Mouse (Mus musculus) kidney, embryonic 14.5 days (tissue): ENCODE measurements at regions not wholly inside any gene's neighbourhood (a gene's known extent, or its start where the extent isn't known, plus 50 kb on each side); places are given as distances from the start of the nearest gene placed in this dataset.
"Not testable (repeated sequence)": the region's sequence is repeated elsewhere in the genome, so short reads cannot be mapped to it uniquely, and the experiment has no call there.

Source experiments
- ATAC-seq: fragments of 200-750 bp; cut with Nextera tagmentation; 2 replicates; pipeline ENCODE4 v1.8.0; 2017; ENCODE audit warnings: moderate number of reproducible peaks, mild to moderate bottlenecking, moderate TSS enrichment, moderate library complexity; ENCODE audit not compliant: low FRiP score, low TSS enrichment
- H3K27ac ChIP-seq: fragments of 300-500 bp; sonication (generic); 2 replicates; pipeline ENCODE4 v1.5.1; 2014; ENCODE audit warnings: low read depth, mild to moderate bottlenecking, low read length, moderate library complexity, mixed read lengths
- H3K27me3 ChIP-seq: fragments of 300-500 bp; sonication (generic); 2 replicates; pipeline ENCODE4 v1.6.1; 2014; ENCODE audit warnings: mild to moderate bottlenecking, low read length; ENCODE audit not compliant: control insufficient read depth, insufficient read depth
- H3K36me3 ChIP-seq: fragments of 300-500 bp; sonication (generic); 2 replicates; pipeline ENCODE4 v1.6.1; 2014; ENCODE audit warnings: low read length, mixed read lengths; ENCODE audit not compliant: control insufficient read depth, insufficient read depth
- H3K4me1 ChIP-seq: fragments of 300-500 bp; sonication (generic); 2 replicates; pipeline ENCODE4 v1.6.1; 2014; ENCODE audit warnings: low read length, mixed read lengths; ENCODE audit not compliant: control insufficient read depth, insufficient read depth
- H3K4me2 ChIP-seq: fragments of 300-500 bp; sonication (generic); replicated peaks from 2 replicates; pipeline ENCODE4 v1.6.1; 2014; ENCODE audit warnings: low read depth, mild to moderate bottlenecking, low read length
- H3K4me3 ChIP-seq: fragments of 300-500 bp; sonication (generic); 2 replicates; pipeline ENCODE4 v1.5.1; 2014; ENCODE audit warnings: mild to moderate bottlenecking, low read length
- H3K9ac ChIP-seq: fragments of 300-500 bp; sonication (generic); 2 replicates; pipeline ENCODE4 v1.6.1; 2014; ENCODE audit warnings: low read depth, mild to moderate bottlenecking, low read length, moderate library complexity
- H3K9me3 ChIP-seq: fragments of 300-500 bp; sonication (generic); 2 replicates; pipeline ENCODE4 v1.6.1; 2016; ENCODE audit warnings: low read length; ENCODE audit not compliant: control insufficient read depth
- WGBS: fragments of 180-500 bp; shearing (Covaris S2); extraction: QIAGEN DNeasy Blood & Tissue Kit; methylation state at CpG from one replicate; pipeline ENCODE4 v1.1.7; 2014; 5-methylcytosine and 5-hydroxymethylcytosine counted together

DNA sequence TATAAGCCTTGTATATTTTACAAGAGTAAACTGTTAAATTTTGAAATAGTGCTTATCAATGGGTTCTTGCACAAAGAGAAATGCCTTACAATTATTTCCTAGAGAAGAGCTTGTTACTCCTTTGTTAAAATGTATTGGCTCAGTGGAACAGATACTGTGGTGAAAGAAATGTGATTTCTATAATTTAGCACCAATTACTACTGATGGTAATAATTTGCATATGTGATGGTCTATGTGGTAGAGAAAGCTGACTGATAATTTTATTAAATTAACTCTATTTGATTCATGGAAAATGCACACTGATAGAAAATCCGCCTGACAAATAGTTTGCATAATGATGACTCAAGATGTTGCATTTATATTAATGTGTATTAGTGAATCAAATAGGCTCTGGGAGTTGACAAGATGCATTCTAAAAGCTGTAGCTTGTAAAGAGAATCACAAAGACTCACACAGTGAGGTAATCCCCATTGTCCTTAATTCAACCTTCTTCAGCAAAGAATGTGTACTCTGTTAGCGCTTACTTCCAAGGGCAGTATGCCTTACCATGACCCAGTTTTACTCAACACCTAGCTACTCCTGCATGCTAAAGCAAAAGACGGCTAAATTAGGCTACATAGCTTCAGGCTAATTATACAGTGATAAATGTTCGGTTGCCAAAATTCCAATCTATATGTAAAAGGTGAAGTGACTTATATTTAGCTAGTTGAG lies 329.8 kb upstream of the Cenpq start:
- H3K27ac ChIP-seq = no peak overlapping the region
- no peaks in the 10 kb centered on the region for H3K36me3 ChIP-seq
- H3K9me3 ChIP-seq = no peaks in the 10 kb centered on the region
- H3K27me3 ChIP-seq = no peaks in the 10 kb centered on the region
- no peak overlapping the region for H3K4me3 ChIP-seq
- ATAC-seq = no peak
- 65% methylated on average over 4 of the region's 4 CpGs for WGBS
- no peak overlapping the region for H3K9ac ChIP-seq
- no peak overlapping the region for H3K4me2 ChIP-seq
- H3K4me1 ChIP-seq = no peaks in the 10 kb centered on the region

DNA sequence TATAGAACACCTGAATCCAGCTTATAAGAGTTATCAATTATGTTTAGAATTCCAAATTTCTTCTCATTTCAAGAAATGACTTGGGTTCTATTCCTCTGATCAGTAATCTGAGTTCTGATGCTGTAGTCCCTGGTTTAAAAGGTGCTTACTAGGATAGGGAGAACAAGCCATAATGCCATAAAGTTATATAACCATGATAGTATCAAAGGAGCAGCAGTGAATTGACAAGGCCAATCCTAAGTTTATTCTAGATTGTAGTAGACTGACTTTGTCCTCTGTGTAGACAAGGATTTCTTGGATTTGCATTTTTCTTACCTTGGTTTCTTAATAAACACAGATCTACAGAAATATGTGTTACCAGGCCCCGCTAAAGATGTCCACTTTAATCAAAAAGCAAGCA lies 326.6 kb upstream of the Cenpq start:
- Histone ChIP-seq H3K27ac (no peak overlapping the region), H3K4me1 (no peaks in the 10 kb centered on the region), H3K4me2 (no peak overlapping the region), H3K36me3 (no peaks in the 10 kb centered on the region), H3K9ac (no peak overlapping the region), H3K4me3 (no peak overlapping the region), H3K27me3 (no peaks in the 10 kb centered on the region), H3K9me3 (no peaks in the 10 kb centered on the region)
- 81% methylated on average over 1 of the region's 1 CpGs for WGBS
- ATAC-seq = no peak

DNA sequence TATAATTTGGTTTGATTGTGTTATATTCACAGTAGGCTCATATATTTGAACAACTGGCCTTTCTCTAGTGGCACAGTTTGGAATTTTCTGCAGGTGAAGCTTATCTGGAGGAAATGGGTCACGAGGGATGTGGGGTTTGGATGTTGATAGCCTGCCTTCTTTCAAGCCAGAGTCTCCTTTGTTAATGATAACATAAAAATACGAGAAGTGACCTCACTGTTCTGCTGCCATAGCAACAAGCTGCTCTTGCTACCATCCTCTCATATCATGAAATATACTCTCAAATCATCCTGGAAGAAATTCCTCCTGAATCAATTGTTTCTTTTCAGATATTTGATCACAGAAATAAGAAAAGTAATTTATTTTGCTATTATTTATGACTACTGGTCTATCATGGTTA lies 313.6 kb upstream of the Cenpq start:
- no peaks in the 10 kb centered on the region for H3K9me3 ChIP-seq
- no peaks in the 10 kb centered on the region for H3K4me1 ChIP-seq
- WGBS = 74% methylated on average over 2 of the region's 2 CpGs
- ATAC-seq = no peak
- H3K4me2 ChIP-seq = no peak overlapping the region
- H3K36me3 ChIP-seq = no peaks in the 10 kb centered on the region
- no peaks in the 10 kb centered on the region for H3K27me3 ChIP-seq
- no peak overlapping the region for H3K9ac ChIP-seq
- no peak overlapping the region for H3K4me3 ChIP-seq
- H3K27ac ChIP-seq = no peak overlapping the region

DNA sequence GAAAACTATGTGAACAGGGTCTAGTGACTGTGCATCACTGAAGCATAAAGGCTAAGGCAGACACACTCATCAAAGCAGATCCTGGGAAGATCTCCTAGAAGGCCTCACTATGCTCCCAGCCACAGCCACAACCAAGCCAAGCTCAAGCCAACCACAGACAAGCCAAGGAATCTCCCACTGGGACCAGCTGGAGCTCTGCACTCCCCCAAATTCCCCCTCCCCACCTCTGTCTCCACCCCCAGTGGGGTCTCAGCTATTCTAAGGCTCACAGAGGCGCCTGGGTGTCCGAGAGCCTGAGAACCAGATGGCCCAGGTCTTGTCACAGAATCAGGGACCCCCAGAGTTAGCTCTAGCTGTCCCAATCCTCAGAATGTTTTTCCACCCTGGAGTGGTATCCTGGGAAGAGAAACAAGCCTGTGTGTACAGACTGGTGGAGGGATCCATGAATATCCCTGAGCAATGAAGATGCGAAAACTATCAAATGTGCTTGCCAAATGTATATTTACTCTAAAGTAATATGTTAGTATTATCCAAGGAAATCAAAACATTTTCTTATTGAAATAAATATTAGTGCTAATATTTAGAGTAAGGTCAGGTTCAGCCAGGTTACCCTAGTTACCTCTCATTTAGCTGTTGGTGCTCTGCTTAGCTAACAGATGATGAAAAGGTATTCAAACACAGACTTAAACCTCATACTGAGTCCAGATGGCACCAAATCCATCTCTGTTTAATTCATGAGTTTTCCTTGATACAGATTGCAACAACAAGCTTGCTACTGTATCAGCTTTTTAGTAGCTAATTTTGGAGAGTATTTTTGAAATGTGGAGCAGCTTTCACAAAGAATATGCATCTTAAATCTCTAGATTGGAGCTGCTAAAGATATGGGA lies 292.5 kb upstream of the Cenpq start:
- Histone ChIP-seq H3K27me3 (no peaks in the 10 kb centered on the region), H3K4me3 (no peak overlapping the region), H3K4me1 (no peaks in the 10 kb centered on the region), H3K9me3 (no peaks in the 10 kb centered on the region), H3K4me2 (no peak overlapping the region), H3K36me3 (no peaks in the 10 kb centered on the region), H3K9ac (no peak overlapping the region), H3K27ac (no peak overlapping the region)
- ATAC-seq = no peak
- 77% methylated on average over 3 of the region's 3 CpGs for WGBS

DNA sequence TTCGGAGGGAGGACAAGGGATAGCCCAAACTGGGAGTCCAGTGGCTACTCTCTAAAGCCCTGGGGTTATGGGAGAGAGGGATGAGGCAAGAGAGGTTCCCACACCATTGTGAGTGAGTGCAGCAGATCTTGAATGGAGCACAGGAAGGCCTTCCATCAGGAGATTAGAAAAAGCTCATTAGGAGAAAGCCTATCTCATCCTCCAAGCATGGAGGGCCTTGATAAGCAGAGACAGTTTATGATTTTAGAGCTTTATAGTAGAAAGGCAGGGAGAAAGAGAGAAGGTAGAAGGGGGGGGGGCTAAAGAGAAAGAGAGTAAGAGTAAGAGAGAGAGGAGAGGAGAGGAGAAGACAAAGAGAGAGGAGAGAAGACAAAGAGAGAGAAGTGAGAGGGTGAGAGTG lies 282.0 kb upstream of the Cenpq start:
- Histone ChIP-seq H3K4me3 (no peak overlapping the region), H3K27me3 (no peaks in the 10 kb centered on the region), H3K36me3 (no peaks in the 10 kb centered on the region), H3K9ac (no peak overlapping the region), H3K4me1 (no peaks in the 10 kb centered on the region), H3K4me2 (no peak overlapping the region), H3K27ac (no peak overlapping the region), H3K9me3 (no peaks in the 10 kb centered on the region)
- WGBS = 89% methylated on average over 1 of the region's 1 CpGs
- ATAC-seq = no peak

DNA sequence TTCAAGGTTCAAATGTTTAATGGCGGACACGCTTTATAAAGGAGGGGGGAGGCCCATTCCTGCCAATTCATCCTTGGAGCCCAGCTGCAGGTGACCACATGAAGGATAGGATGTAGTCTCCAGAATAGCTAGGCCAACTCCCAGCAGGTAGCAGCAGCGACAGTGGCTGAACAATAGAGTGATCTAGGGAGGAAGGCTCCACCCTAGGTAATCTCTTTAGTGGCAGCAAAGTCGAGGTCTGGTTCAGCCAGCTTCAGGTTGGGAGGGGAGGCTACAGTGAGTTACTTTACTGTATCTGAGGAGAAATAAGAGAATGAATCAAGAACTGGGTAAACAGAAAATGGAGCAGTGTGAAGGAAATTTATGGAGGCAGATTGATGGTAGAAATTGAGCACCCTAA lies 264.6 kb upstream of the Cenpq start:
- H3K36me3 ChIP-seq, H3K27ac ChIP-seq, H3K9me3 ChIP-seq, H3K4me2 ChIP-seq, ATAC-seq, H3K27me3 ChIP-seq, H3K4me3 ChIP-seq, H3K9ac ChIP-seq, H3K4me1 ChIP-seq: not testable (repeated sequence)
- 55% methylated on average over 4 of the region's 4 CpGs for WGBS

DNA sequence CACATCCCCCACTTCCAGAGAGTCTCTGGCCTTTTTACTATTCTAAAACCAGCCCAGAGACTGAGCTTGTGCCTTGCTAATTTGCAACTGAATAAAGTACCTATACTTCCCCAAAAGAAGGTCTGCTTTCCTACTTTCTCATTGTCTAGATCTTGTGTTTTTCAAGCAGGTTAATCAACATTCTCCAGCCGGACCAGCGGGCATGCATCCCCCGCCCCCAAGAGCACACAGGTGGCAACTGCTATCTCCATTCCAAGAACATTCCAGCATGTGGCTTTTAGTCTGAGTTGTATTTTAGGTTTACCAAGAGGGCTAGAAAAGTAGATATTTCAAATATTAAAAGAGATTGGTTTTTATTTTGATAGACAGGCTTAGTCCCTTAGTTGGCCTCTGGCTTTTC lies 255.5 kb upstream of the Cenpq start:
- not testable (repeated sequence) for H3K9ac ChIP-seq, H3K9me3 ChIP-seq, H3K4me1 ChIP-seq, H3K27ac ChIP-seq, H3K4me2 ChIP-seq, H3K36me3 ChIP-seq, H3K27me3 ChIP-seq, ATAC-seq, H3K4me3 ChIP-seq
- 81% methylated on average over 3 of the region's 3 CpGs for WGBS

DNA sequence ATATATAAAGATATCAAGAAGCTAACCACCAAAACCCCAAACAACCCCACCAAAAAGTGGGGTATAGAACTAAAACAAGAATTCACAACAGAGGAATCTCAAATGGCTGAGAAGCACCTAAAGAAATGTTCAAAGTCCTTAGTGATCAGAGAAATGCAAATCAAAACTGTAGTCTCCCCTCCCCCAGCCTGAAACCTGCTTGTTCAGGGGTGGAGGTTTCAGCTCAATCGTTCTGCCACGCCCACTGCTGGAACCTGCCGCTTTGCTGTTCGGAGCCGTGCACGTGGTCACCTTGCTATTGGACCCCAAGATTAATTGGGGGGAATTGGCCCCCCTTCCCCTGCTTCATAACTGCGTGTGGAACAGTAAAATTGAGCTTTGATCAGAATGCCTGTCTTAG lies 251.8 kb upstream of the Cenpq start:
- H3K4me2 ChIP-seq, H3K4me1 ChIP-seq, ATAC-seq, H3K9me3 ChIP-seq, H3K27ac ChIP-seq, H3K36me3 ChIP-seq, H3K27me3 ChIP-seq, H3K9ac ChIP-seq, H3K4me3 ChIP-seq: not testable (repeated sequence)
- WGBS = 90% methylated on average over 7 of the region's 7 CpGs

DNA sequence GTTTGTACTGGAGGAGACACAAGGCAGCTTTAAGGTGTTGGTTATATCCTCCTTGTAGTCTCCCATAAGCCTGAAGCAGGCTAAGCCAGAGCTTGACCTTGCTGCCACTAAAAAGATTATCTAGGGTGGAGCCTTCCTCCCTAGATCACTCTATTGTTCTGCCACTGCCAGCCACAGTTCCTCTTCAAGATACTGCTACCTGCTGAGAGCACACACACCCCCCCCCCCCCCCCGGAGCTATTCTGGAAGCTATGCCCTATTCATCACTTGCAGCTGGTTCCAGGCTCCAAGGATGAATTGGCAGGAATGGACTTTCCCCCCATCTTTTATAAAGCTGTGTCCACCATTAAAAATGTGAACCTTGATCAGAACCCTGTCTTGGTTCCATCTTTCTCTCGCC lies 249.9 kb upstream of the Cenpq start:
- Histone ChIP-seq H3K9ac (no peak overlapping the region), H3K4me3 (no peak overlapping the region), H3K4me1 (no peaks in the 10 kb centered on the region), H3K9me3 (no peaks in the 10 kb centered on the region), H3K36me3 (no peaks in the 10 kb centered on the region), H3K27ac (no peak overlapping the region), H3K4me2 (no peak overlapping the region), H3K27me3 (no peaks in the 10 kb centered on the region)
- 86% methylated on average over 2 of the region's 2 CpGs for WGBS
- no peak for ATAC-seq
